Mouse (Mus musculus) MEL (cell line): ENCODE results near the gene Zdhhc4. TPM values are rescaled to one million over a fixed set of nuclear protein-coding genes. Genes with fewer than 3 reads are reported as not detected.

Experiments used
- DNase-seq: peaks from one replicate; pipeline ENCODE4 v3.0.0; 2011; ENCODE audit warnings: low read depth, low spot score
- H3K27ac ChIP-seq: 2 replicates; pipeline ENCODE4 v1.5.1; 2012; ENCODE audit warnings: low read depth, mild to moderate bottlenecking, control low read depth, low read length, moderate library complexity; ENCODE audit not compliant: control insufficient read depth
- H3K27me3 ChIP-seq, 2 experiments: fragments of 150-350 bp in 1 of 2; sonication (generic) in 1 of 2; 2 replicates each; pipeline ENCODE4 v1.6.1; 2012; ENCODE audit warnings: low read length in 2 of 2, mild to moderate bottlenecking in 2 of 2, improper control_type of control experiment in 1 of 2, moderate library complexity in 1 of 2; ENCODE audit not compliant: insufficient read depth in 2 of 2, control insufficient read depth in 1 of 2
- H3K36me3 ChIP-seq, 2 experiments: 2 replicates each; pipeline ENCODE4 v1.6.1; 2012 to 2014; ENCODE audit warnings: low read length in 2 of 2, improper control_type of control experiment in 1 of 2, inconsistent platforms in 1 of 2, mild to moderate bottlenecking in 1 of 2; ENCODE audit not compliant: insufficient read depth in 2 of 2, control insufficient read depth in 1 of 2
- H3K4me1 ChIP-seq, 2 experiments: fragments of 150-350 bp in 1 of 2; sonication (generic) in 1 of 2; 2 replicates each; pipeline ENCODE4 v1.6.1; 2012; ENCODE audit warnings: low read length in 2 of 2, improper control_type of control experiment in 1 of 2, mild to moderate bottlenecking in 1 of 2; ENCODE audit not compliant: insufficient read depth in 2 of 2, control insufficient read depth in 1 of 2
- H3K4me3 ChIP-seq, 2 experiments: fragments of 150-350 bp in 1 of 2; sonication (generic) in 1 of 2; 2 replicates each; pipeline ENCODE4 v1.5.1; 2012; ENCODE audit warnings: low read depth in 2 of 2, low read length in 2 of 2, mild to moderate bottlenecking in 2 of 2, moderate library complexity in 2 of 2, control low read depth in 1 of 2, improper control_type of control experiment in 1 of 2; ENCODE audit not compliant: control insufficient read depth in 1 of 2, insufficient read depth in 1 of 2
- H3K79me2 ChIP-seq: 2 replicates; pipeline ENCODE4 v1.6.1; 2012; ENCODE audit warnings: mild to moderate bottlenecking, low read length, moderate library complexity; ENCODE audit not compliant: control insufficient read depth, poor library complexity, insufficient read depth
- H3K9ac ChIP-seq: 2 replicates; pipeline ENCODE4 v1.6.1; 2012; ENCODE audit warnings: low read depth, mild to moderate bottlenecking, control low read depth, low read length, moderate library complexity; ENCODE audit not compliant: control insufficient read depth, poor library complexity, severe bottlenecking
- H3K9me3 ChIP-seq: fragments of 150-350 bp; sonication (generic); replicated peaks from 2 replicates; pipeline ENCODE4 v1.6.1; 2012; ENCODE audit warnings: mild to moderate bottlenecking, low read length, improper control_type of control experiment, moderate library complexity; ENCODE audit not compliant: insufficient read depth
- BHLHE40 ChIP-seq: IDR thresholded peaks from 2 replicates; pipeline ENCODE4 v1.6.1; 2012; ENCODE audit warnings: low read depth, mild to moderate bottlenecking, inconsistent platforms, low read length, improper control_type of control experiment, borderline replicate concordance
- CHD1 ChIP-seq: IDR thresholded peaks from 2 replicates; pipeline ENCODE4 v1.6.1; 2012; ENCODE audit warnings: low read depth, mild to moderate bottlenecking, inconsistent platforms, low read length, improper control_type of control experiment
- CTCF ChIP-seq, 3 experiments: IDR thresholded peaks in 2 of 3; conservative IDR thresholded peaks in 1 of 3; 2 replicates each; pipeline ENCODE4 v1.5.1; 2011 to 2012; ENCODE audit warnings: low read length in 3 of 3, low read depth in 2 of 3, mild to moderate bottlenecking in 2 of 3, improper control_type of control experiment in 1 of 3, inconsistent platforms in 1 of 3, mixed read lengths in 1 of 3, moderate library complexity in 1 of 3; ENCODE audit not compliant: control insufficient read depth in 1 of 3, insufficient read depth in 1 of 3, poor library complexity in 1 of 3, severe bottlenecking in 1 of 3
- E2F4 ChIP-seq: IDR thresholded peaks from 2 replicates; pipeline ENCODE4 v1.6.1; 2011; ENCODE audit warnings: low read depth, low read length, improper control_type of control experiment, borderline replicate concordance
- ELF1 ChIP-seq: IDR thresholded peaks from 2 replicates; pipeline ENCODE4 v1.6.1; 2014; ENCODE audit warnings: low read depth, mild to moderate bottlenecking, inconsistent platforms, low read length, improper control_type of control experiment, moderate library complexity
- EP300 ChIP-seq, 2 experiments: IDR thresholded peaks; 2 replicates each; pipeline ENCODE4 v1.6.1; 2011; ENCODE audit warnings: improper control_type of control experiment in 2 of 2, low read length in 2 of 2, low read depth in 1 of 2, mild to moderate bottlenecking in 1 of 2
- ETS1 ChIP-seq: IDR thresholded peaks from 2 replicates; pipeline ENCODE4 v1.6.1; 2012; ENCODE audit warnings: low read depth, mild to moderate bottlenecking, inconsistent platforms, low read length, improper control_type of control experiment, moderate library complexity
- GABPA ChIP-seq: IDR thresholded peaks from 2 replicates; pipeline ENCODE4 v1.6.1; 2012; ENCODE audit warnings: low read depth, mild to moderate bottlenecking, inconsistent platforms, low read length, improper control_type of control experiment, moderate library complexity
- GATA1 ChIP-seq: IDR thresholded peaks from 2 replicates; pipeline ENCODE4 v1.6.1; 2011; ENCODE audit warnings: low read depth, low read length, improper control_type of control experiment
- HCFC1 ChIP-seq: IDR thresholded peaks from 2 replicates; pipeline ENCODE4 v1.6.1; 2012; ENCODE audit warnings: low read depth, mild to moderate bottlenecking, inconsistent platforms, low read length, improper control_type of control experiment, moderate library complexity
- JUND ChIP-seq: IDR thresholded peaks from 2 replicates; pipeline ENCODE4 v1.6.1; 2011; ENCODE audit warnings: low read depth, mild to moderate bottlenecking, improper control_type of control experiment, low read length
- KAT2A ChIP-seq: conservative IDR thresholded peaks from 2 replicates; pipeline ENCODE4 v1.6.1; 2012; ENCODE audit warnings: low read depth, low read length, improper control_type of control experiment, inconsistent platforms
- MAFK ChIP-seq: IDR thresholded peaks from 2 replicates; pipeline ENCODE4 v1.6.1; 2011; ENCODE audit warnings: low read depth, mild to moderate bottlenecking, low read length, improper control_type of control experiment, borderline replicate concordance
- MAX ChIP-seq: IDR thresholded peaks from 2 replicates; pipeline ENCODE4 v1.6.1; 2011; ENCODE audit warnings: low read length, improper control_type of control experiment
- MAZ ChIP-seq: IDR thresholded peaks from 2 replicates; pipeline ENCODE4 v1.6.1; 2012; ENCODE audit warnings: low read depth, mild to moderate bottlenecking, inconsistent platforms, low read length, improper control_type of control experiment
- MXI1 ChIP-seq: IDR thresholded peaks from 2 replicates; pipeline ENCODE4 v1.6.1; 2011; ENCODE audit warnings: mild to moderate bottlenecking, low read depth, low read length, improper control_type of control experiment
- MYB ChIP-seq: IDR thresholded peaks from 2 replicates; pipeline ENCODE4 v1.6.1; 2011; ENCODE audit warnings: mild to moderate bottlenecking, low read depth, low read length, improper control_type of control experiment
- MYC ChIP-seq: IDR thresholded peaks from 2 replicates; pipeline ENCODE4 v1.6.1; 2011; ENCODE audit warnings: low read depth, mild to moderate bottlenecking, low read length, improper control_type of control experiment, moderate library complexity
- NELFE ChIP-seq: IDR thresholded peaks from 2 replicates; pipeline ENCODE4 v1.6.1; 2011; ENCODE audit warnings: low read depth, low read length, improper control_type of control experiment
- NRF1 ChIP-seq: IDR thresholded peaks from 2 replicates; pipeline ENCODE4 v1.6.1; 2014; ENCODE audit warnings: low read depth, mild to moderate bottlenecking, inconsistent platforms, low read length, improper control_type of control experiment, moderate library complexity; ENCODE audit not compliant: poor library complexity, insufficient read depth, severe bottlenecking
- POLR2A ChIP-seq, 2 experiments: IDR thresholded peaks; 2 replicates each; pipeline ENCODE4 v1.6.1; 2011 to 2012; ENCODE audit warnings: low read length in 2 of 2, mild to moderate bottlenecking in 2 of 2, control low read depth in 1 of 2, improper control_type of control experiment in 1 of 2, low read depth in 1 of 2, moderate library complexity in 1 of 2; ENCODE audit not compliant: control insufficient read depth in 1 of 2, insufficient read depth in 1 of 2, poor library complexity in 1 of 2
- POLR2AphosphoS2 ChIP-seq: IDR thresholded peaks from 2 replicates; pipeline ENCODE4 v1.6.1; 2011; ENCODE audit warnings: low read length, improper control_type of control experiment
- RAD21 ChIP-seq: IDR thresholded peaks from 2 replicates; pipeline ENCODE4 v1.6.1; 2011; ENCODE audit warnings: mild to moderate bottlenecking, low read depth, low read length, improper control_type of control experiment
- RCOR1 ChIP-seq: IDR thresholded peaks from 2 replicates; pipeline ENCODE4 v1.6.1; 2012; ENCODE audit warnings: low read depth, mild to moderate bottlenecking, inconsistent platforms, low read length, improper control_type of control experiment
- SIN3A ChIP-seq: IDR thresholded peaks from 2 replicates; pipeline ENCODE4 v1.6.1; 2012; ENCODE audit warnings: low read length, improper control_type of control experiment, inconsistent platforms
- SMC3 ChIP-seq: IDR thresholded peaks from 2 replicates; pipeline ENCODE4 v1.6.1; 2011; ENCODE audit warnings: low read depth, low read length, improper control_type of control experiment
- TAL1 ChIP-seq: IDR thresholded peaks from 2 replicates; pipeline ENCODE4 v1.6.1; 2012; ENCODE audit warnings: mild to moderate bottlenecking, inconsistent platforms, low read length, moderate library complexity, mixed read lengths
- TBP ChIP-seq: IDR thresholded peaks from 2 replicates; pipeline ENCODE4 v1.8.0; 2011; ENCODE audit warnings: low read depth, low read length, improper control_type of control experiment
- TCF12 ChIP-seq: IDR thresholded peaks from 2 replicates; pipeline ENCODE4 v1.6.1; 2014; ENCODE audit warnings: low read depth, mild to moderate bottlenecking, inconsistent platforms, low read length, improper control_type of control experiment, moderate library complexity
- UBTF ChIP-seq: IDR thresholded peaks from 2 replicates; pipeline ENCODE4 v1.6.1; 2012; ENCODE audit warnings: low read depth, mild to moderate bottlenecking, inconsistent platforms, low read length, improper control_type of control experiment, moderate library complexity, borderline replicate concordance; ENCODE audit not compliant: insufficient read depth
- USF1 ChIP-seq: IDR thresholded peaks from 2 replicates; pipeline ENCODE4 v1.6.1; 2014; ENCODE audit warnings: low read depth, mild to moderate bottlenecking, inconsistent platforms, low read length, improper control_type of control experiment, moderate library complexity
- USF2 ChIP-seq, 2 experiments: IDR thresholded peaks; 2 replicates each; pipeline ENCODE4 v1.6.1; 2011 to 2012; ENCODE audit warnings: improper control_type of control experiment in 2 of 2, low read length in 2 of 2, borderline replicate concordance in 1 of 2, inconsistent platforms in 1 of 2, low read depth in 1 of 2, mild to moderate bottlenecking in 1 of 2; ENCODE audit not compliant: insufficient read depth in 1 of 2
- ZKSCAN1 ChIP-seq: IDR thresholded peaks from 2 replicates; pipeline ENCODE4 v1.6.1; 2012; ENCODE audit warnings: low read depth, mild to moderate bottlenecking, inconsistent platforms, low read length, improper control_type of control experiment, moderate library complexity
- ZMIZ1 ChIP-seq: IDR thresholded peaks from 2 replicates; pipeline ENCODE4 v1.6.1; 2012; ENCODE audit warnings: low read depth, mild to moderate bottlenecking, inconsistent platforms, low read length, improper control_type of control experiment, moderate library complexity
- ZNF384 ChIP-seq: IDR thresholded peaks from 2 replicates; pipeline ENCODE4 v1.6.1; 2012; ENCODE audit warnings: low read depth, mild to moderate bottlenecking, inconsistent platforms, low read length, improper control_type of control experiment
- polyA plus RNA-seq, 2 experiments: library from polyadenylated mRNA; stranded (reverse) in 1 of 2; unstranded in 1 of 2; fragments of >175 nt in 1 of 2; fragments of >200 nt in 1 of 2; gene quantifications; 2 replicates each; pipeline versions ENCODE4 v1.2.1 to v1.2.4; 2012; ENCODE audit warnings: low replicate concordance in 2 of 2, low read depth in 1 of 2; ENCODE audit not compliant: insufficient read length in 2 of 2, insufficient read depth in 1 of 2, missing spikeins in 1 of 2
- total RNA-seq: library from RNA; depleted of rRNA; stranded (reverse); fragments of 300-350 nt; gene quantifications from 2 replicates; pipeline ENCODE4 v1.2.3, GENCODE M21; 2012

Gene Zdhhc4
- total and polyA plus RNA-seq, 3 experiments = 17.6 to 62.1 TPM; not detected in 1

DNA sequence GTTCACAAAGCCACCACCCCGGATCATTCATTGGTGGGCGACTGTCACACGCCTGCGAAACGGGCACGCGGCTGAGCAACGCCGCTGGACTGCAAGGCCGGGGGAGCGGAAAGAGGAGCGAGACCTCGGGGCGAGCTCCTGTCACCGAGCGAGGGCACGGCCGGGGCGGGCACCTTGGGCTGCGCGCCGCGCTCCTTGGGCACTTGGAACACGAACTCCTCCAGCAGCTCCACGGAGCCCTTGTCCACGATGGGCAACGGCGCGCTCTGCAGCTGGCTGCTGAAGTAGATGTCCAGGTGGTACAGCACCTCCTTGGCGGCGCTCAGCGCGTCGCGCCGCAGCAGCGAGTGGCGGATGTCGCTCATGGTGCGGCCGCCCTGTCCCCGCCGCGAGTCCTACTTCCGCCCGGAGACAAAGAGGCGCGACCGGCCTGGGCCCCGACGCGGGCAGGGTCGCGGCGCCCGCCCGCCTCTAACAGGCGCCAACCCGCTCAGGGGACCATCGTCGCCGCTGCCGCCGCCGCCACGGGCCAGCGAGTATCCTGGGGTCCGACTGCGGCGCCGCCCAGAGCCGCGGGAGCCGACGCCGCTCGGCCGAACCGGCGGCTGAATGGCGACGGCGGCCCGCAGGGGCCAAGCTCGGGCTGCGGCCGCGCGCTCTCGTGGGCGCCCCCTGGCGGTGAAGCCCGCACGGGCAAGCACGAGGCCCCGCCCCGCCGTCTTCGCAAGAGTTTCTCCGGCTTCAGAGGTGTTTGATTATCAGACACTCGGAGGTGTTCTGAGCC, 14.1 kb downstream of the Zdhhc4 start, which contains the start of gene E130309D02Rik:
Gene E130309D02Rik (minus strand): TSS at position 631 of the 784 bp plus-strand sequence.
- peaks cover 0 to 10% of the 10 kb centered on the region in 2 experiments; a peak in 1 of 4 replicates for H3K4me1 ChIP-seq
- no peaks in the 10 kb centered on the region for H3K27me3 ChIP-seq
- DNase-seq = peak; percentile 89

DNA sequence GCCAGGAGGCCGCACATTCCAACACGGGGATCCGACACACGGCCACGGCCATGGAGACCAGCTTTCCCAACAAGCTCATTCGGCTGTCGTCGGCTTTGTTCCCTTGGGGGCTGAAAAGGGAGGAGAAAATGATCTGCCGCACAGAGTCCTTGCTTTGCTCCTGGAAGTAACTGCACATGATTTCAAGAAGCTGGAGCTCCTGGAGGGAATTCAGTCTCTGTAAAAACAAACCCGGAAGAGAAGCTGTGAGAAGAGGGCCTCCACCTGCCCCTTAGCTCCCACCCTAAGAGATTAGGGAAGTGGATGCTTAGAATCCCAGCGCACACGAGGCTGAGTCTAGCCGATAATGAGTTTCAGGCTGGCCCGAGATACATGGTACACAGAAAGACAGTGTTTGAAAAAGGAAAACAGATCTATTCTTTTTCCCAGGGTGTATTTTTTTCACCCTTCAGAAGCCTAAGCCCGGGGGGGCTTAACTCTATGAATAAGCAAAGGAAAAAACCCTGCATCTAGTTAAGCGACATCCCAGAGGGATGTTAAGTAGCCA, 14.8 kb downstream of the Zdhhc4 start:
- Histone ChIP-seq H3K27ac (peak overlapping the region; percentile 89), H3K4me3 (peak overlapping the region; percentile 76 to 91), H3K36me3 (peaks cover 12 to 18% of the 10 kb centered on the region in 2 experiments), H3K9ac (peak overlapping the region; percentile 98), H3K27me3 (no peaks in the 10 kb centered on the region), H3K9me3 (no peaks in the 10 kb centered on the region), H3K79me2 (peaks cover 52% of the 10 kb centered on the region), H3K4me1 (peaks cover 0 to 10% of the 10 kb centered on the region in 2 experiments; a peak in 1 of 4 replicates)
- peak; percentile 89 for TF ChIP-seq MYC
- peak; percentile 60 for TF ChIP-seq TBP
- TF ChIP-seq POLR2A (IDR thresholded peaks at IDR 0.05; ENCODE audit: control insufficient read depth in 1 of 2, insufficient read depth in 1 of 2, low read depth in 1 of 2, low read length in 2 of 2, poor library complexity in 1 of 2) = peak in 1 of 2 experiments; percentile 59; a peak in 1 of 4 replicates
- no peak for TF ChIP-seq EP300 (IDR thresholded peaks at IDR 0.05; ENCODE audit: low read depth in 1 of 2, low read length in 2 of 2)
- peak; percentile 72; the same call in 1 of the 2 replicates for TF ChIP-seq MXI1
- TF ChIP-seq ETS1 = 0 out of 2 replicates have a peak, but pooled peaks have one; percentile 16
- TF ChIP-seq TAL1 = peak; percentile 55; the same call in 1 of the 2 replicates
- TF ChIP-seq GATA1 = peak; percentile 43
- TF ChIP-seq MAX = peak; percentile 69
- peak; percentile 73 for TF ChIP-seq SIN3A
- TF ChIP-seq CHD1 = no peak
- TF ChIP-seq POLR2AphosphoS2 = no peak
- peak; percentile 86 for TF ChIP-seq ELF1
- peak; percentile 87 for DNase-seq

More for the DNA sequence above, 14.1 kb downstream of the Zdhhc4 start, which contains the start of gene E130309D02Rik:
- H3K36me3 ChIP-seq = peaks cover 12 to 18% of the 10 kb centered on the region in 2 experiments
- no peak for TF ChIP-seq USF2 (IDR thresholded peaks at IDR 0.05; ENCODE audit: borderline replicate concordance in 1 of 2, insufficient read depth in 1 of 2, low read depth in 1 of 2, low read length in 2 of 2)
- 0 out of 2 replicates have a peak, but pooled peaks have one; percentile 8 for TF ChIP-seq NRF1
- peak; percentile 79 for TF ChIP-seq MXI1
- no peak for TF ChIP-seq MYC
- TF ChIP-seq CHD1 = no peak
- no peak for TF ChIP-seq BHLHE40
- TF ChIP-seq EP300 (IDR thresholded peaks at IDR 0.05; ENCODE audit: low read depth in 1 of 2, low read length in 2 of 2) = peak in 1 of 2 experiments; percentile 34; a peak in 2 of 4 replicates
- peak; percentile 76 for TF ChIP-seq MAX
- peak; percentile 52 for TF ChIP-seq SMC3
- no peak for TF ChIP-seq ZKSCAN1
- TF ChIP-seq POLR2A (IDR thresholded peaks at IDR 0.05; ENCODE audit: control insufficient read depth in 1 of 2, insufficient read depth in 1 of 2, low read depth in 1 of 2, low read length in 2 of 2, poor library complexity in 1 of 2) = peak; percentile 80 to 93; a peak in 3 of 4 replicates
- TF ChIP-seq RAD21 = no peak; the same call in 1 of the 2 replicates
- TF ChIP-seq MYB = no peak
- no peak for TF ChIP-seq JUND
- 0 out of 2 replicates have a peak, but pooled peaks have one; percentile 33 for TF ChIP-seq MAZ
- TF ChIP-seq GABPA = no peak
- TF ChIP-seq TCF12 = no peak
- no peak for TF ChIP-seq ZNF384
- no peak for TF ChIP-seq MAFK
- no peak for TF ChIP-seq USF1
- TF ChIP-seq RCOR1 = no peak
- peak; percentile 70; the same call in 1 of the 2 replicates for TF ChIP-seq ZMIZ1
- no peak; the same call in 1 of the 2 replicates for TF ChIP-seq KAT2A
- TF ChIP-seq GATA1 = no peak; the same call in 1 of the 2 replicates
- peak; percentile 33; the same call in 1 of the 2 replicates for TF ChIP-seq ELF1
- peak; percentile 31; the same call in 1 of the 2 replicates for TF ChIP-seq SIN3A
- TF ChIP-seq NELFE = peak; percentile 84
- no peak for TF ChIP-seq TAL1
- TF ChIP-seq CTCF (IDR thresholded peaks at IDR 0.05 in 2 of 3, conservative IDR thresholded peaks at IDR 0.05 in 1 of 3; ENCODE audit: control insufficient read depth in 1 of 3, insufficient read depth in 1 of 3, low read depth in 2 of 3, low read length in 3 of 3, poor library complexity in 1 of 3, severe bottlenecking in 1 of 3) = peak; percentile 52 to 99 (median 84); a peak in 5 of 6 replicates
- 0 out of 2 replicates have a peak, but pooled peaks have one; percentile 35 for TF ChIP-seq TBP
- TF ChIP-seq E2F4 = no peak
- TF ChIP-seq HCFC1 = peak; percentile 76
- 0 out of 2 replicates have a peak, but pooled peaks have one; percentile 62 for TF ChIP-seq UBTF
- H3K79me2 ChIP-seq = peaks cover 47% of the 10 kb centered on the region
- H3K9ac ChIP-seq = peak within 1 kb of the TSS; percentile 98
- no peaks in the 10 kb centered on the region for H3K9me3 ChIP-seq
- peak within 1 kb of the TSS; percentile 89 for H3K27ac ChIP-seq
- peak within 1 kb of the TSS; percentile 76 to 91 for H3K4me3 ChIP-seq
